In genomic region chr6:119822216-119822615, GRCm38 (mm10) we compare ENCODE assay signal across 12 mouse cellular contexts.
"Had no signal": no experiment of that assay in that cellular context is flagged by ENCODE, and none has a peak within 500 bp of the region (broad histone marks: within the 10 kb centered on the region; RNA-seq: fewer than 3 reads in every experiment).

No protein-coding gene starts in this region.

- ATAC-seq: liver, postnatal 0 days; midbrain, embryonic 15.5 days had no signal

- H3K4me2 ChIP-seq: limb, embryonic 12.5 days; liver, embryonic 13.5 days; midbrain, embryonic 15.5 days; neural tube, embryonic 12.5 days had no signal

- H3K27ac ChIP-seq: limb, embryonic 12.5 days; liver, embryonic 13.5 days; midbrain, embryonic 15.5 days; neural tube, embryonic 12.5 days; stomach, postnatal 0 days had no signal

- DNase-seq: kidney, adult 8-10 months; kidney, postnatal 25 days; liver; liver, embryonic 13.5 days; liver, postnatal 0 days; lung, postnatal 36 days; thymus, adult 18-20 months; thymus, postnatal 25 days had no signal

- H3K4me3 ChIP-seq: limb, embryonic 12.5 days; liver, embryonic 13.5 days; midbrain, embryonic 15.5 days; neural tube, embryonic 12.5 days had no signal

- H3K9ac ChIP-seq: limb, embryonic 12.5 days; liver, embryonic 13.5 days; liver, postnatal 0 days; midbrain, embryonic 15.5 days; neural tube, embryonic 12.5 days had no signal

- H3K27me3 ChIP-seq: limb, embryonic 12.5 days; liver, embryonic 13.5 days; midbrain, embryonic 15.5 days; neural tube, embryonic 12.5 days had no signal

- H3K4me1 ChIP-seq: limb, embryonic 12.5 days; neural tube, embryonic 12.5 days had no signal

- H3K9me3 ChIP-seq: limb, embryonic 12.5 days; liver, embryonic 13.5 days; midbrain, embryonic 15.5 days; neural tube, embryonic 12.5 days had no signal
